Mouse (Mus musculus): Measurements from ENCODE around the gene Tas2r138.
"Not testable (repeated sequence)": the region's sequence is repeated elsewhere in the genome, so short reads cannot be mapped to it uniquely, and the experiment has no call there.

The Tas2r138 gene

DNA sequence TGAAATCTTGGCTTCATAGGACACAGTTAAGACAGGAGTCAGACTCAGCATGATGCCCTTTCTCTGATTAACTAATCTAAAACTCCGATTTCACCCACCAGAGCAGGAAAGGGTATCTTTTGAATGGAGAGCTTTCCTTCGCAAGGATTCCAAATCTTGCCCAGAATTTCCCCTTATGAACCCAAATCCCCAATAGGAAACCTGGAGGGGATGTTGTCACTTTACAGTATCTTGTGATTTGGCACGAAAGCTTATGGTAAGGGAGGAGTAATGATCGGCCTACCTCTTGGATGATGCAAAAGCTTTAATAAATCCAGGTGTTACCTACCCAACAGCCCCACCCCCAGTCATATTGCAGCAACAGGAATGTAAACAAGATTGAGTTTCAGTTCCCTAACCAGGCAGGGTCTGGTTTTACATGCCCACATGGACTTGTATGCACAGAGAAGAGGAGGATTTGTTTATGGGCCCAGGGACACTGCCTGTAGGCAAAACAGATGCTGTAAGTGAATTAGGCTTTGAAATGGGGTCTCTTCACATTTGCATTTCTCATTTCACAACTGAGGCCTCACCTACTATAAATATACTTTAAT is at the start of gene Tas2r138:
TSS of gene Tas2r138 (minus strand) at position 51 of the 593 bp plus-strand sequence.
- in situ Hi-C loops (cut with MboI; ENCODE audit: unreplicated experiment in 2 of 2) = no loop called here

DNA sequence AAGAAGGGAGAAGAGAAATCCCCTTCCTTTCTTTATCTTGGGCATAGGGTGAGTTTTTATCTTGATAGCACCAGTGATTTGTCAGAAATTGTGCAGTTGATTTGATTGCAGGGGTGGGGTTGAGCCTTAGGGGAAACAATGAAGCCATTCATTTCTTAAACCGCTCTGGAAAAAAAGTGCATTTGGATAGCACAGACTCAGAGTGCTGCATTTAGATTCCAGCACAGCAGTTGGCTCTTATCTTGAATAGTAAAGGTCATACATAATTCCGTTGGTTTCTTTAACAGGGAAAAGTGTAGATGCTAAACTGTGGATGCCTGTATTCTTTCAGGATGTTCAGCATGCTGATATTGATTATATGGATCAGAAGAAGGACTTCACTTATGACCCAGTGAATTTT is 47.8 kb upstream of the Tas2r138 start:
- in situ Hi-C loops (cut with MboI; ENCODE audit: unreplicated experiment in 2 of 2) = no loop called here

DNA sequence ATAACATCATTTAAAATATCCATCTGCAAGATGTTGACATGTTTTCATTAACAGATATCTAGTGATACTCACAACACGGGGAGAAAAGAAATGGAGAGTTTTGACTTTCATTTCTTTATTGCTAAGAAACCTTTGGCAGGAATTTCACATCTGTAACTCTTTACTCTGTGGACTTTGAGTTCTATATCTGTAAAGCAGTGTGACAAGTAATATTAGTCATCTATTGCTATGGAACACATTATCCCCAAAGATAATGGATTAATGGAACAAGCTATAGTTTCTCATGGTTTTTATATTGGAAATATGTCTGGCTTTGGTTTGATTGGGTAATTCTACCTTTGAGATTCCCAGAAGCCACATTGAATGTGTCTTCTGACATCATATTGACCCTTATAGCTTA is 37.8 kb upstream of the Tas2r138 start:
- in situ Hi-C loops (cut with MboI; ENCODE audit: unreplicated experiment in 2 of 2) = no loop called here

DNA sequence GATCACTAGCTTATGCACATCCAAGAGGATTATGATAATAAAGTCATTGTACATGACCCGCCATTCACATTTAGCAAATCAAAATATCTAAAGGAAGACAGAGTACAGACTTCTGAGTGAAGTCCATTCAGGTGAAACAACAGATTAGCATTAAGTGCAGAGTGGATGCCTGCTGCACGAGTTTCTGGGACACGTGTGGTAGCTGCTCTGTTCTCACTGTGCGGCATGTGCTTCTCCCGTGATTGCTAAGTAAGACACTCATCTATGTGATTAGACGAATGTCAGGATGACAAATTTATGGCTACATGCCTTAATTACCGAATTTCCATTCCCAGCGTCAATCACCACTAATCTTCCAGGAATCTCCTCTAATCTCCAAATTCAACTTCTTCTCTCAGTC is 32.6 kb upstream of the Tas2r138 start:
- in situ Hi-C loops (cut with MboI; ENCODE audit: unreplicated experiment in 2 of 2) = no loop called here

DNA sequence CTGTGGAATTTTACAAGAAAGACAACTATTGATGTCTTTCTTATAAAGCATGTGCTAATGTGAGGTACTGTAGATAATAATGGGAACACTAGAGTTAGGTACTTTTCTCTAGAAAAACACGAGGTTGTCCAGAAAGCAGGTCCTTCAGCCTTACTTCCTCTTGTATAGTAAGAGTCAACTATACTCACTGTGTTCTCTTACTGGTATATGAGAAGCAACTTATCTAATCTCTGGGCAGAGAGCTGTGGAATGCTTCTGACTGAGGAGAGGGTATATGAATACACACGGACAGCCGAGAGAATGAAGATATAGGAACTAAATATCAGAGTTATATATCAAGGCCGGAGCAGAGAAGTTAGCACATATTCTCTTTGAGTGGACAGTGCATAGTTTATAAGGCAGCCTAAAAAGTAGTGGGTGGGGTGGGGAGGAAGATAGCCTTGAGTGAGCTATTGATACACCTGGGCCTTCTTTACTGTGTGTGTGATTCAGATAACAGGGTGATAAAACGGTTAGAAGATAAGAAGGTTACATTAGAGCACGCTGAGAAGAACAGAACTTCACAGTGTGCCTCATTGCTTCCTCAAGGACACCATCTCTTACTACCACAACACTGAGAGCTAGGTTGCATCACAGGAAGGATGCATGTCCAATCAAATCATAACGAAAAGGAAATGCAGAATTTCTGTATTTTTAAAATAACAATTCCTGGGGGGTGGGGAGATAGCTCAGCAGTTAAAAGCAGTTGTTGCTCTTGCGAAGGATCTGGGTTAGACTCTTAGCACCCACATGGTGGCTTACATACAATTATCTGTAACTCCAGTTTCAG is 27.8 kb upstream of the Tas2r138 start:
- in situ Hi-C loops (cut with MboI; ENCODE audit: unreplicated experiment in 2 of 2) = no loop called here

DNA sequence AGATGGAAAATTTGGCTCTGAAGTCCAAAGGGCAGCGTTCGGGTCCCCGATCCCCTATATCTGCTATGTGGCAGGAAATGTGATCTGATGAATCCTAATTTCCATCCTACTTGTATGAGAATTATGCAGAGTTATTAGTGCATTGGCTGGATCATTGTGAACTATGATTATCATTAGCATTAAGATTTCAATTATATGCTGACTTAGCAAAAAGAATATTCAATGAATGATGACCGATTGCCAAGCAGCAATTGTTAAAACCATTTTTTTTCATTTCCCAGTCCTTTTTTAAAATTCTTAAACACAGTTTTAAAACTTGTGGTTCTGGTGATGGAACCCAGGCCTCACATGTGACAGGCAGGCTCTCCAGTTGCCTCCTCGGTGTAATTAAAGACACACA is 24.6 kb upstream of the Tas2r138 start:
- in situ Hi-C loops (cut with MboI; ENCODE audit: unreplicated experiment in 2 of 2) = no loop called here

DNA sequence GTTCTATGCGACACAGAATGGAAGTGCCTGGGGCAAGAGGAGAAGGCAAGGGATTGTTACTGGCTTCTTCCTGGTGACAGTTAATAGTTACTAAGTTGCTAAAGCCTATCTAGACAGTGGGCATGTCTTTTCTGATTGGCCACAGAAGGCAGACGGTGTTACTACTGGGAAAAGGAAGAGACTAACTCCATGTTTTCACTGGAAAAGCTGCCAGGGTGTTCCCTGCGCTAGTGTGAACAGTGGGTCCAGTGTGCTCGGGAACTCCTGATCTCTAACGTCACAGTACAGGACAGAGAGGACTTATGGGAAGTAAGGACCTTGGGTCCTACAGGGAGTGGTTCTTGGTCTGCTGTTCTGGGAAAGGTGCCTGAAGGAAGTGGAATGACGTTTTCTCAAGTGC is 22.4 kb upstream of the Tas2r138 start:
- in situ Hi-C loops (cut with MboI; ENCODE audit: unreplicated experiment in 2 of 2) = no loop called here

DNA sequence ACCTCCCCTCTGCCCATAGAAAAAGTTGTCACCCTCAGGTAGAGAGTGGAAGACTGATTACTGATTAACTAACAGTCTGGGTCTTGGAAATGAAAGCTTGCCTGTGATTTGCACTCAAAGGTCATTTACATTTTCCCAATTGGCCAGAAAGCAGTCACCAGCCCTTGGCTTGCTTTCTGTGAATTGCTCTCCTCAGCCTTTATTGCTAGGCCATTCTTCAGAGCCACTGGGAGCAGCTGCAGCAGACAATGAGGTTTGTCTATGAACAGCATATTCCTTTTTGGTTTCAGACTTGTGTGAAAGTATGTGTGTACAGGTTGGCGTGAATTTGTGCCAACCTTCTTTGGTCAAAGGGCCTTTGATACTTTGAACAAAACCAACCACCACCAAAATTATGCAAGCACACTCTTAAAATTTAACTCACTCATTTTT is 21.5 kb upstream of the Tas2r138 start:
- in situ Hi-C loops (cut with MboI; ENCODE audit: unreplicated experiment in 2 of 2) = no loop called here

DNA sequence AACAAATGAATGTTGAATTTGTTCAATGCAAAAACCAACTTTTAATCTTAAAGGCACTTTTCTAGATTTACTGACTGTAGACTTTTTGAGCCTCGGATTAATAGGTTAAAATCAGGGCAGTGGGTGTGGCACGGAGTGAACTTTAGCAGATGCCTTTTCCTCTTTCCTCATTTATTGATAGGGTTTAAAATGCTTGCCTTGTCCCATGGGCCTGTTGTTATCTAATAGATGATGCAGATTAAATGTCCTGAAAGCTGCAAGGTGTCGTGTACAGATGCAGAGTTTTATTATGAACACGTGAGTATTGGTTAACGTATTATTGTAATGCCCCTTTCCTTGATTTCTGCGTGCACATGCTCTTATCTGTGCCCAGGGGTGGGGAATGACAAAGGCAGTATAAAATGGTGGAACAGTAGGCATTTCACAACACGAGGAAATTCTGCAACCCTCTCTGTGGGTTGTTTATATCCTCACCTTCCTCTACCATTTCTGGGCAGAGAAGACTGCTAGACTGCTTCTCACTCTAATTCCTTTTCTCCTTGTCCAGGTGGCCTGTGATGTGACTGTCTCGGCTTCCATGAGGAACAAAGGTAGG is 15.4 kb upstream of the Tas2r138 start, which contains the start of gene Mgam:
TSS of gene Mgam (plus strand) at position 426 of the 595 bp plus-strand sequence.
- in situ Hi-C loops (cut with MboI; ENCODE audit: unreplicated experiment in 2 of 2) = no loop called here

DNA sequence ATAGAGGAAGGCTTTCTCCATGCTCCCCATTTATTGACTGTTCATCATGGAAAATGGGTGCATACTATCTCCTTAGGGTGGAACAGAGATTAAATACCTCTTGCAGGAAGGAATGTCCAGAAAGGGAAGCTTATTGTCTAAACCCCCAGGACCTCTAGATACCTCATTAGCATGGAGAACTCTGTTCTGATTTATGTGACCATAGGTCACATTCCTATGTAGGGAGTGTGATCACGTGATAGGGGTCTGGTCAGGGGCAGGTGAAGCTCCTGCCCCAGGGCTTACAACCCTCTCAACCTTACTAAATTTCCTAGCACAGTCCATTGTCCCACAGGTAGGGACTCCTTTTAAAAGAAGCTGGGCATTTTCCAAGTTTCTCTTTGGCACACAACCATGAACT is 13.0 kb upstream of the Tas2r138 start:
- in situ Hi-C loops (cut with MboI; ENCODE audit: unreplicated experiment in 2 of 2) = no loop called here

DNA sequence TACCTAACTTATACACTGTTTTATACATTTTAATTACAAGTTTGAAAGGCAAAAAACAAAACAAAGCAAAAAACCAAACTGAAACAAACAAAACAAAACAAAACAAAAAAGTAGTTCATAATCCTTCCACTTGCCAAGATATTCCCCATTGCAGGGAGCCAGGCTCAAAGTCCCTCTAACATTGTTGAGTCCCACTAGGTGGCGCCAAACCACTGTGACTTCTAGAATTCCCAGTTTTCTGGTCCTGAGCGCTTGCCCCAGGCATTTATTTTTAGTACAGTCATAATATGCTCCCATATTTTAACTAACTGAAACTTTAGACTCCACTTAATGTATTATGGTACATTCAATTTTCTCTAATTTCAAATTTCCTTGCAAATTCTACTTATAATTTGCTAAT is 4.9 kb upstream of the Tas2r138 start:
- in situ Hi-C loops (cut with MboI; ENCODE audit: unreplicated experiment in 2 of 2) = no loop called here

DNA sequence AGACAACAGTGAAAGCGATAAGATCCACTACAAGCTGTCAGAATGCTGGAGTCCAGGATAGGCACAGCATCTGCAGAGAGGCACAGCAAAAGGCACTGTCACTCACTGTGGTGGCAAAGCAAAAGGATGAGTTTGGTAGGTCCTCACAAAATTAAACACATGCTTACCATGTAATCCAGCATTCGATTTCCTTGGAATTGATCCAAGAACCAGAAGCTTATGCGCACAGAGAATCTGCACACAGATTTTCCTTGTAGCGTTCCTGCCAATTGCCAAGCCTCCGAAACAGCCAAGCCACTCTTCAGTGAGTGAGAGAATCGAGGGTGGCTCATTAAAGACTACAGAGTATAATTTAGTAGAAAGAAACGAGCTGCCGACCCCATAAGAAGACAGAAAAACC is 2.9 kb downstream of the Tas2r138 start:
- in situ Hi-C loops (cut with MboI; ENCODE audit: unreplicated experiment in 2 of 2) = no loop called here

DNA sequence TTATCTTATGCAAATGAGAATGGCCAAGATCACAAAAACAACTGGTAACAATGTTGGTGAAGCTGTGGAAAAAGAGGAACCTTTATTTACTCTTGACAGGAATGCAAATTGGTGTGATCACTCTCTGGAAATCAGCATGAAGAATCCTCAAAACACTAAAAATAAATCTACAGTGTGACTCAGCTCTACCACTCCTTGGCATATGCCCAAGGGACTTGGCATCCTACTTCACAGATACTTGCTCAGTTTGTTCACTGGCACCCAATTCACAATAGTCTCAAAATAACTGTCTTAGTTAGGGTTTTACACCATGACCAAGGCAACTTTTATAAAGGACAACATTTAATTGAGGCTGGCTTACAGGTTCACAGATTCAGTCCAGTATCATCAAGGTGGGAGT is 5.7 kb downstream of the Tas2r138 start:
- in situ Hi-C loops (cut with MboI; ENCODE audit: unreplicated experiment in 2 of 2) = no loop called here

DNA sequence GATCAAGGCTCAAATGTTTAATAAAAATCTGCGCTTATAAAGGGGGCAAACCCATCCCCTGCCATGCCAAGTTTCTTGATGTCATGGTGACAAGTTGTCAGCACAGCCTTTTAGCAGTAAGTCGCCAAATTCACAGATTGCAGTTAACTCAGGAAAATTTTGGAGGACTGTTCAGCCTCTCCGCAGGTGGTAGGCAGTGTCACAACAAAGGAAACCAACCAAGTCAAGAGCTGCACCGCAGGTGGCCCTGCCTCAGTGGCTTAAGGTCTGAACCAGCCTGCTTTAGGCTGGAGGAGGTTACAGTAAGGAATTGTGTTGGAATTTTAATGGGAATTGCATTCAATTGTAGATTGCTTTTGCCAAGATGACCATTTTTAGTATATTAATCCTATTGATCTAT is 14.6 kb downstream of the Tas2r138 start:
- in situ Hi-C loops (cut with MboI; ENCODE audit: unreplicated experiment in 2 of 2) = not testable (repeated sequence)

DNA sequence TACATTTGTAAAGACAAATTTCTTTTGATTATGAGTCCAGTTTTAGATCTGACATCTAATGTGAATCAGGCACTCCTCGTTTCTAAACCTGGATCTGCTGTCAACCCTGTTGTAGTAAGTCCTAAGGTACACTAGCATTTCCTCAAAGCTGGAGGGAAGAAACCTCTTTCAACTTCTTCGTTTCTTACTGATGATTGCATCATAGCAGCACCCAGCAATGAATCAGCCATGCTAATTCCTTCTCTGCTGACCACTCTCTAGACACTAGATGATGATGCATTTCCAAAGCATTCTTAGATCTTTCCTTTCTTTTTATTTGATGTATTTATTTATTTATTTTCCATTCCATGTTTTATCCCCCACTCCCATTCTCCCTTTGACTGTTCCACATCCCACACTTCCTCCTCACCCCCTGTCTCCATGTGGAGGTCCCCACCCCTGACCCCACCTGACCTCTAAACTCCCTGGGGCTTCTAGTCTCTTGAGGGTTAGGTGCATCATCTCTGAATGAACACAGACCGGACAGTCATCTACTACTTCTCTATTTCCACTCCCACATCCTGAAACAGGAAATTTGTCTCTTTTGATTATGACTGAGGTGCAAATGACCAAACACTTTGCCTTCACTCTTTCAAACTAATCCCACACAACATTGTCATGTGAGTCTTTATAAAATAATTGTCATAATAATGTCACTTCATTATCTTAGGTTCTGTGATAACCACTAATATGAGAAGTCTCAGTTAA is 18.1 kb downstream of the Tas2r138 start:
- in situ Hi-C loops (cut with MboI; ENCODE audit: unreplicated experiment in 2 of 2) = no loop called here

DNA sequence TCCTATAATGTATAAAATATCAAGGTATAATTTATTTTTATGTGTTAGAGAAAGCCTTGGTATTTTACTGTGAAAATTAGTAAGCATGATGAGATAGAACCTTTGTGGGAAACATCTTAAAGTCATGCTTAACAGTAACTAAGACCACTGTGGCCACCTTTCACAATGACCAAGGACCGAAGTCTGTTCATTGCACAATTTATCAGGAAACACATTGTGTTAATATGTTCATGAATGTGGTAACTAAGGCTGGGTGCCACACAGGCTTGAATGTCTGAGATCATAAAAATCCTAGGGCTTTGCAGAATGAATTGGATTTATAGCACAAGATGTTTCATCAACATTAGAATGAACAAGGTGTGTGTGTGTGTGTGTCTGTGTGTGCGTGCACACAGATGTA is 24.8 kb downstream of the Tas2r138 start:
- in situ Hi-C loops (cut with MboI; ENCODE audit: unreplicated experiment in 2 of 2) = no loop called here

DNA sequence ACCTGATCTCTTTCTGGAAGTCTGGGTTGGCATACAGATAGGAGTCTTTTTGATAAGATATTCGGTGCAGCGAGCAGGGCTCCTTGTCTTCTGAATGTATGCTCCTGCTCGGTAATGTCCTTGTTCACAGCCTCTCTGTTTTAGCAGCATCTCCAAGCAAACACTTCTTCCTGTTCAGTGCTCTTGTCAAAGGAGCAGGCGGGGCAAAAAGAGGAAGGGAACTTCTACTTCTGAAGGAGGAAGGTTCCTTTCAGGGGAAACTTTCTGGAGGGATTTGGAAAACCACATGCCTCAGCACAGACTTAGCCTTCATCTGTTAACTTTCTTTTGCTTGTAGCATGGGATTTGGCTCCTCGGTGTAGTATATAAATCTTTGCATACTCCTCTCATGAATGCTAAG is 27.5 kb downstream of the Tas2r138 start, which contains the start of gene Clec5a:
TSS of gene Clec5a (minus strand) at position 177 of the 400 bp plus-strand sequence.
- in situ Hi-C loops (cut with MboI; ENCODE audit: unreplicated experiment in 2 of 2) = no loop called here

DNA sequence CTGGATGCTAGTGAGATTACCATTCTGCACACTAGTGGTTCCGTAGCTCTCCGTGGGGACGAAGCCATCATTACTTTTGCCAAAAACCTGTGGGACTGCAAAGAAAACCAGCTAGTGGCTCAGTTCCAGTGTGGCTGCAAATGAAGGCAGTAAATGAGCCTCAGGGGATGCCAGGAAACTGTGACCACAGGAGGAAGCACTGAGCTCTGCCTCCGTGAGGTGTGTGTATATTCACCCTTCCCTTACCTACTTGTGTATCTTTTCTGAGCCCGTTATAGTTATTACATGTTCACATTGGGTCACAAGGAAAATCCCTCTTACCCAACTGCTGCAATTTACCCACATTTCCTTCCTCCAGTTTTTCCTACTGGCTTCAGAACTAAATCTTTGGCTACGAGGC is 28.8 kb downstream of the Tas2r138 start:
- in situ Hi-C loops (cut with MboI; ENCODE audit: unreplicated experiment in 2 of 2) = no loop called here

DNA sequence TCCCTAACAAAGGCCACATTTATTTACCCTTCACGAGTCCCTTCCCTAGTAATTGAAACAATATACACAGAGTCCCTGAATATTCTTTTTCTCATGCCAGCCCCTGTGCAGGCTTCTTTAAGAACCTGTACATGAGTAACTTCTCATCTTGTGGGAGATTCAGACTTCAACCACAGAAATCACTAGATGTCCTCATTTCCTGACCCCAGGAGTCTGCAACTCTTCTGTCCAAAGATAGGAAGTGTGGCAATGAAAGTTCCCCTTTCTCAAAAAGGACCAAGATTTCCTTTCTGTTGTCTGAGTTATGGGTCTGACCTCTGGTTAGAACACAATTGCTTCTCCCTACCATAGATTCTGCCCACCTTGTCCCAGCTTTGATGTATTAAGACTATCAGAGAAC is 36.8 kb downstream of the Tas2r138 start:
- in situ Hi-C loops (cut with MboI; ENCODE audit: unreplicated experiment in 2 of 2) = no loop called here

DNA sequence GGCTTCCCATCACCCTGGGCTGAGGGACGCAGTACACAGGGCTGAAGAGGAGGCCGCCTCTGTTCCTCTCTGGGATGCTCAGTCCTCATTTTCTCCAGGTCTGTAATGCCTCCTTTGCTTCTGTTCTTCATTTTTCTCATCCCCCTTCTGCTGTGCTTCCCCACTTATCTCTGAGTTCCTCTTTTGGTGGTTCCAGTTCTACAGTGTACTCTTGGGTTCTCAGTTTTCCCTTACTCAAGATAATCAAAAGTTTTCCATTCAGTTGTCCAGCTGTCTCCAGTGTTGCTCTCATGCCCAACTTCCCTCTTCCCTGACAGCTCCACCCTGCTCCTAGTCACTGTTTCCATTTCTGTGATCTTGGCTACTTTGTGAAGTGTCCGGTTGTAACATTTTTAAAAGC is 39.5 kb downstream of the Tas2r138 start:
- in situ Hi-C loops (cut with MboI; ENCODE audit: unreplicated experiment in 2 of 2) = no loop called here

DNA sequence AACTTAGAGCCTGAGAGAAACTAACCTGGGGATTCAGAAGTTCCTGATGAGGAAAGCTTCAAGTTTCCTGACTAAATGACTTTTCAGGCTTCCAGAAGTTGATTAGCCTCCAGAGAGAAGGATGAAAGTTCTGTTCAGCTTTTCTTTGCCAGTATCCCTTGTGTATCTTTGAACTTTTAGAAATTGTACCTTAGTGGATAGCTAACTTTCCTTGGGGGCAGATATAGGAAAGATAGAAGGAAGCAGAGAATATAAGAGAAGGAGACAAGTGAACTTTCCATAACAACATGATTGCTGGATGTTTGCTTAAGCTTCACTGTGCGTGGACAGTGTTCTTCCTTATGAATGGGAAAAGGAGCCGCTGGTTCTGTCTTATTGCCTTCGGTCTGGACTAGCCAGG is 43.9 kb downstream of the Tas2r138 start, which contains the start of gene Olfr460:
TSS of gene Olfr460 (plus strand) at position 301 of the 400 bp plus-strand sequence.
- in situ Hi-C loops (cut with MboI; ENCODE audit: unreplicated experiment in 2 of 2) = no loop called here

Measured in v-Abl transformed pro-B cells (cell line).